Mouse (Mus musculus) adrenal gland, postnatal 14 days (tissue): Measurements from ENCODE around the gene Gpsm3. TPM values are rescaled to one million over a fixed set of nuclear protein-coding genes. Genes with fewer than 3 reads are reported as not detected.
"Not testable (repeated sequence)": the region's sequence is repeated elsewhere in the genome, so short reads cannot be mapped to it uniquely, and the experiment has no call there.

Source experiments
- DNase-seq: peaks from one replicate; pipeline ENCODE4 v3.0.0; 2021; ENCODE audit warnings: mixed read lengths
- long read RNA-seq, 2 experiments: library from polyadenylated mRNA; stranded (forward); transcript quantifications; one replicate each; pipeline ENCODE4 v2.0.0; 2021
- total RNA-seq: library from RNA; stranded (reverse); gene quantifications from 2 replicates; pipeline ENCODE4 v1.2.3, GENCODE M21; 2021

Gene Gpsm3
- 6.3 and 16.3 TPM in 2 replicates for total RNA-seq
- long read RNA-seq, experiment 1, partial matches to known transcripts, result 1 of 6 reads
- long read RNA-seq, experiment 1, other reads (novel, unspliced or antisense), result 0 of 6 reads
- long read RNA-seq, experiment 2, partial matches to known transcripts, result 0 of 3 reads
- long read RNA-seq, experiment 2, other reads (novel, unspliced or antisense), result 0 of 3 reads

DNA sequence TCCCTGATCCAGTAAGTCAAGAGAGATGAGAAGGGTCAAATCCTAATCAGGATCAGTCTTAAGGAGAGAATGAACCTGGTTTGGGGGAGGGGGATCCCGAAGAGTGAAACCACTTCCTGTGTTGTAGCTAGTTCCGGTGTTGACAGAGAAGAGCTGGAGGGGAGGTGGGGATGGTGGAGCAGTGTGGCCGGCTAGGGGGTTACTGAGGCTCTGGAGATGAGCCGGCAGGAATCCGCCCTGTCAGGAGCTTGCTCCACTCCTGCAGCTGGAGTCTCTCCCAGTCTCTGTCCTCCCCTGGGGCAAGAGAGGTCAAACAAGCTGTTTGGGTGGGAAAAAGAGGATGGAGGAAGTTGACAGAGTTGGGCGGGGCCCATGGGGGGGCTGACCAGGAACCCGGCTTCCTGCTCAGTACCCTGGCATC is at the start of gene Gpsm3:
TSS of gene Gpsm3 (plus strand) at position 126 of the 421 bp plus-strand sequence.
- DNase-seq, result peak; percentile 62

DNA sequence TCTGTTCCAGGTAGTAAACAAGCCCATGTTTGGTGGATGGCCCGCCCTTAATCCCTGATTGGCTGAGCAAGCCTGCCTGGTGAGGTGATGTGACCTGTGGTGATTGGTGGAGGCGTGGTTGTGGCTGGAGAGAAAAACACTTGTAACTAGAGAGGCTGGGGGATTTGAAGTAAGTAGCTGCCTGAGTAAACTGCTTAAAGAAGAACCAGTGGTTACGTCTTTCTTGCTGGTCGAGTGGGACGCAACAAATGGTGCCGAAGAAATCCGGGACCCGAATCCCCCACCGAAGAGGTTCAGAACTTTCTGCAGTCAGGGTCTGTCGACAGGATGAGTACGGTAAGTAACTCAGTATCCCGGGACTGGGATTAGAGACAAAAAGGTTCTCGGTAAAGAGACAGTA is 46.0 kb upstream of the Gpsm3 start:
- DNase-seq, result not testable (repeated sequence)

DNA sequence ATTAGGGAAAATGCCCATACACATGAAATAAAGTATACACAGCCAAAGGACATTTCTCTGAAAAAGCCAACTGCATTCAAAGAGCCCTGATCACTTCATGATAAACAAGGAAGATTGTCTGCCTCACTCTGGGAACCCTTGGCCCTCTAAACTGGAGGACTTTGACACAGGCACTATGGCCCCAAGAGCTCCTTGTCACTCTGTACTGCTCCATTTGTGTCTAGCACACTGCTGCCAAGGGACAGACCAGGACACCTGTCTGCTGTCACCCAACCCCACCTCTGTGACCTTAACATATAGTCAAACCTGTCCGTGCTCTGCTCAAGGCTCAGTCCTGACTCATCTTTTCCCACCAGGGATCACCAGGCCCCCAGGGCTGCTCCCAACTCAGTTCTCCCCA is 42.8 kb upstream of the Gpsm3 start:
- DNase-seq, result no peak

DNA sequence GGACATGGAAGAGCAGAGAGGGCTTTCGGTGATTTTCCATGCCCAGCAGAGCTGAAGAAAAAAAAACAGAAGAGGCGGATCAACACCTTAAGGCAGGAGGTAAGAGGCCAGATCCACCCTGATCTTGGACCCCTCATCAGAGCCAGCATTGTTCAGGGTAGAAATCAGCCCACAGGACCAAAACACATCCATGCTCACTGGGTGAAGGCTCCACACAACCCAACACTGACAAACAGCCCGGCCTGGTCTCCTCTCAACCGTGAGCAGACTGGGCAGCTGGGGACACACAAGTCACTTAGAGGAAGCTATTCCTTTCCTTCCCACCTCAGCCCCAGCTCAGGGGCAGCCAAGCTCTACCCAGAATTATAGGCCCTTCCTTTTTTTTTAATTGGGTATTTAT is 42.0 kb upstream of the Gpsm3 start:
- DNase-seq, result no peak

DNA sequence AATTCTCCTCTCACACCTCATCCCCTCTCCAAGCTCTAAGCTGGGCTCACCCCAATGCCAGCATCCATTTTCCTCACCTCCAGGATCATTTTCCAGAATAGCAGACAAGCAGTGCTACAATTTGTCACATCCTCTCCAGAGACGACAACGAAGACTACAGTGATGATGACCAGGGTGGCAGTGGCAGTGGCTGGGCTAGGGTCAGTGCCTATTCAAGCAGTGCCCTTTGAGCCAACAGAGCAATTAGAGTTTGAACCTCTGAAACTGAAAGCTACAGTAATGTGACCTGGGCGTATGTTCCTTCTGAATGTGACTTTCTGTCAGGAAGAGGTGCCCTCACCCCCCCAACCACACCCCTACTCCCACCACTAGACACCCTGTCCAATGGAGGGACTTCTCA is 40.5 kb upstream of the Gpsm3 start:
- no peak for DNase-seq

DNA sequence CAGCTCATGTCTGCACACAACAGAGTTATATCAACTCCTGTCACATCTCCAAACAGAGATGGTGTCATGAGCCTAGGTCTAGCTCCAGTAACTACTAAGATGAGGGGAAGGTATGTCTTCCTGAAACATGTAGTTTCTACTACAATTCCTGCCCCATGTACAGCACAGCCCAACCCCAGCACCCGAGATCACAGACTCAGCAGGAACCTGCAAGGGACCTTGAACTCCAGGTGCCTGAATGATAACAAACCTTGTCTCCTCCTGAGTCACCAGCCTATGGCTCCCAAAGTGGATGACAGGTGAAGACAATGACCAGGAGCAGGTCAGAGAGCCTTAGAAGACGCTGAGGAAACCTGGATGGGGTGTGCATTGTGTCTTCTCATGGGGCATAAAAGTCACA is 39.8 kb upstream of the Gpsm3 start:
- no peak for DNase-seq

DNA sequence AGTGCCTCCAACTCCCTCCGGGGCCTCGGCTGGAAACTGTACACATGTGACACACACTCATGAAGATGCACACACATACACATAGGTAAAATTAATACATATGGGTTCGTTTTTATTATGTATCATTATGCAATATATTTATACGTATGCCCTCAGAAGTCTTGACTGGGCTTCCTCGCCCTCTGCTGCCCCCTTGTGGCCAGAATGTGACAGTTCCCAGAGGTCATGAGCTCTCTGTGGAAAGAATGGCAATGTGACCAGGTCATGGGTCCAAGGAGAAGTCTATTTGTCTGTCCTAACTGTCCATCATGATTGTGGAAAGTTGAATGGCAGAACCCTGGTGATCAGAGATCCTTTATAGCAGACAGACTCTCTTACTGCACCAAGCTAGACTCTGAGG is 34.1 kb upstream of the Gpsm3 start:
- peak; percentile 91 for DNase-seq

DNA sequence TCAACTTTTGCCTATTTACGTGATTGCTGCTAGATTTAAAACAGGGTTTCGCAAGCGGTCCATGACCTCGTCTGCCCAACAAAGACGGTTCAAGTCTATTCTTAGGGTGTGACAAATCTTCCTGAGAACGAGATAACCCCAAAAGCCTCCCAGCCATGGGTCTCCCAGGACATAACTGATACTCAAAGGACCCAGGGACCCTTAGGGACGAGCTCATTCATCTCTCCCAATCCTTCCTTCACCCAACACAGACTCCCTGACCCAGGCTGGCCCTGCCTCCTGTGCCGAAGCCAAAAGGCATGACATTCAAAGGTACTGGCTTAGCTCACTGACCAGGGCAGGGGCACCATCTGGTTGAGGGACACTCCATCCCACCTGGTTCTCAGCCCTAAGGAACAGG is 33.2 kb upstream of the Gpsm3 start:
- no peak for DNase-seq

DNA sequence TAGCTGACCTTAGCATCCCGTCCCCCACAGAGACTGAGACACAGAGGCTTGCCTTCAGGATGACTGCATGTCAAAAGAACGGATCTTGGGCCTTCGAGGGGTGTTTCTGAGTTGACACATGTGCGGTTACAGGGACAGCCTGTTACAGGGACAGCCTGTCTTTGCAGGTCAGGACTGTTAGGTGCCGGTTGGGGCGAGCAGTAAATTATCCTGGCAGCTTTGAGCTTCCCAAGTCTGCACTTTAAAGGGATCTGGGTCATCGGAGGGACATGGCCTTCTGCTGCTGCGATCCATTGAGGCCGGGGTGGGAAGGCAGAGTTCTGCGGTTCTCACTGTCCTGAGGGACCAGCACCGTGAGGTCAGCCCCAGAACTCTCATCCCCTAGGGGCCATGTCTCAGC is 32.2 kb upstream of the Gpsm3 start:
- no peak for DNase-seq

DNA sequence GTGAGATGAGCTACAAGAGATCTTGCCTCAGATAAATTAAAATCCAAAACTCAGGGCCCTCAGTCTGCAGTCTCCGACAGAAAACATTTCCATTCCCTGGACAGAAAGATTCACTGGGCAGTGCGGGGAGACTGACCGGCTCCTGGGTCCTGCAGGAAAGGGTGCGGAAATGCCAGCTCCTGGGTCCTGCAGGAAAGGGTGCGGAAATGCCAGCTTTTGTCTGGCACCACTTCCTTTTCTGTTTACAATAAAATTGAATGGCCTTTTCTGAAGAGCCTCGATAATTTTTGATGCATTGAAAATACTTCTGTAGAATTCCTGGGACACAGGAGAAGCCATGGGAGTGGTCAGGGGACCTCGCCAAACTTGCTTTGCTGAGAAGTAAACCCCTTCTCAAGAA is 30.5 kb upstream of the Gpsm3 start:
- DNase-seq, result no peak

DNA sequence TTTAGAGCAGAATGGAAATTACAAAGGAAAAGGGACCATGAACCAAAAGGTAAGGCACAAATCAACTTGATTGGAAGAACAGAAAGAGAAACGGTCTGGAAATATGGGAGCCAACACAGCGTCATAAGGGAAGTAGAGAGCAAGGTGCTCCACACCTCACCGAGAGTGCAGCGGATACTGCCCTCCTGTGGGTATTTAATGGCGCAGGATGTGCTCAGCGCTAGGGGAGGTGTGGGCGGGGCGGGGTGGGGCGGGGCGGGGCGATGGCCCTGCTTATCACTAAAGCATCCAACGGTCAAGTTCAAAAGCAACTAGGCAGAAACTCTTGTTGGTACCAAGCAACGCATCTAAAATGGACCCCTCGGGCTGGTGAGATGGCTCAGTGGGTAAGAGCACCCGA is 29.7 kb upstream of the Gpsm3 start:
- no peak for DNase-seq

DNA sequence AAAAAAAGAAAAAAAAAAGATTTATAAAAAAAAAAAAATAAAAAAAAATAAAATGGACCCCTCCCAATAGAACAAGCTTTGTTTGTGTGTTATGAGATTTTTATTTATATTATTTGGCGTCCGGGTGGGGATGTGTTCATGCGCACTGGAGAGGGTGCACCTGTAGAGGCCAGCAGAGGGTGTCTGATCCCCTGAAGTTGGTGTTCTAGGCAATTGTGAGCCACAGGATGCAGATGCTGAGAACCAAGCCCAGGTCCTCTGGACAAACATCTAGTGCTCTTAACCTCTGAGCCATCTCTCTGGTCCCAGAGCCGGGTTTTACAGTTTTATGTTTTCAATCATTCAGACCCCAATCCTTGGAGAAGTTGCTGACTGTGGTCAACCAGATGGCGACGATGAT is 29.2 kb upstream of the Gpsm3 start:
- no peak for DNase-seq

DNA sequence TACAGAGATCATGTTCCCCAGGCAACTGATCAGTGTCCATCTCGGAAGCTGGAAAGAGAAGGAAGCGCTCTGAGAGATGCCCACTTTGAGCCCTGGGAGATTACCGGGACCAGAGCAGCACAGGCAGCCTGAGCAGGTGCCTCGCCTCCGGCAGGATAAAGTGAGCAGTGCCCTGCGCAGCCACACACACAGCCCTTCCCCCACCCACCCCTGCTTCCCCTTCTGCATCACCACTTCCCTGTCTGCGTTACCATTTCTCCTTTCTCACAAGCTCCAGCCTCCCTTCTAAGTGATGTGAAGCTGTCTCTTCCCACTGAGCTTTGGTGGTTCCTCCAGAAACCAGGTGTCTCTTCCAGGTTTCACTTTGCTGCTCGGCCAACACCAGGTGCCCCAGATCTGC is 28.4 kb upstream of the Gpsm3 start:
- DNase-seq, result no peak

DNA sequence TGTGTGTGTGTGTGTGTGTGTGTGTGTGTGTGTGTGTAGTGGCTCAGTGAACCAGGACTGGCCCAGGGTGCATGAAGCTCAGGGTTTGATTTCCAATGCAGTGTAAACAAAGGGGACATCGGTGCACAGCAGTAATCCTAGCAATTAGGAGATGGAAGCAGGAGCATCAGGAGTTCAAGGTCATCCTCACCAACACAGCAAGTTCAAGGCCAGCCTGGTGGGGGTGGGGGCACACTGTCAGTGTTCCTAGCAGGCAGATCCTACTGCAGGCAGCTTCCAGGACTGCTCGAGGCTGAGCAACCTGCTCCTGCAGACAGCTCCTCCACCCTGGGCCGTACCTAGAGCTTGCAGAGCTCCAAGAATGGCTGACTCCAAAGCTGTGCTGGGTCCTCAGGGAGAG is 27.0 kb upstream of the Gpsm3 start:
- no peak for DNase-seq

DNA sequence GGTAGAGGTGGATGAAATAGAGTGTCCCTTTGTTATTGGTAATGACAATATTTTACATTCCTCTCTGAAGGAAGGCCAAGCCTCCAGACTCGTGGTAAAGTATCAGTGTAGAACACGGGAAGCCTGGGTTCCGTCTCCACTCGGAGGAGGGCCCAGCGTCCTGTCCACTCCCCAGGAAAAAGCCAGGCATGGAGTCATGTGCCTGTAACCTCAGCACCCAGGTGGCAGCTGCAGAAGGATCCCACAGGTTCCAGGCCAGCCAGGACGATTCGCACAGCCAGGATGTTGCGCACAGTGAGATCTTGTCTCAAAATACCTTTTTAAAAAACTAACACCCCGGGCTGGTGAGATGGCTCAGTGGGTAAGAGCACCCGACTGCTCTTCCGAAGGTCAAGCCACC is 26.3 kb upstream of the Gpsm3 start:
- DNase-seq, result no peak

DNA sequence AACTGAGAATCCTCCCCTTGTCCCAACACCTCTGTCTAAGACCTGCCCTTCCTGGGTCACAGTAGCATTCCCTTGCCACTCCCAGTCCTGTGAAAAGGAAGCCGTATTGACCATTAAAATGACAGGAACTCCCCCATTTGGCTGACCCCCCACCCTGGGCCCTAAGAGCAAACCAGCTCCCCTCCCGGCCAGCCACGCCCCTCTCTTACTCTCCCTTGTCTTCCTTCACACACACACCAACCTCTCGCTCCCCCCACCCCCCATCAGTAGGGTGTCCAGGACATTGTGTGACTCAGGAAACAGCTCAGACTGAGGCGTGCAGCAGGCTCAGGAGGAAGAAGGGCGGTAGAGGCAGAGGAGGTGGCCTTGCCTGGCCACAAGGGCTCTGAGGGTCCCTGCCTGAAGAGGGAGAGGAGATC is 25.6 kb upstream of the Gpsm3 start, which contains the start of gene Notch4:
TSS of gene Notch4 (plus strand) at position 266 of the 419 bp plus-strand sequence.
- peak; percentile 64 for DNase-seq

DNA sequence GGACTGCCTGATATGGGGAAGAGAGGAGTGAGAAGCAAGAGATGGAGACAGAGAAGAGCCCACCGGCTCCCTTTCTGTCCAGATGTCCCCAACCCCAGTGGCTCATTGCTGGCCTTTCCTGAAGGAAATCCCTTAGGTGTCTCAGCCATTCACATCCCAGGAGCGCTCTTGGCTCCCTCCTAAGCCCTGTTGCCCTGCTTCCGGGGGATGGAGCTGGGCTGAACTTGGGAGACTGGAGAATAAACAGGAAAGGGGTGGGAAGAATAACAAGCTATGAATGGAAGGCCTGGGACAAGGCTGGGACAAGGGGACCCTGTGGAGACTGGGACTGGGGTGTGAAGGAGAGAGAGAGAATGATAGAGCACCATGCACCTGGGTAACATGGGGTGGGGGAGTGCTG is 24.8 kb upstream of the Gpsm3 start:
- peak; percentile 54 for DNase-seq

DNA sequence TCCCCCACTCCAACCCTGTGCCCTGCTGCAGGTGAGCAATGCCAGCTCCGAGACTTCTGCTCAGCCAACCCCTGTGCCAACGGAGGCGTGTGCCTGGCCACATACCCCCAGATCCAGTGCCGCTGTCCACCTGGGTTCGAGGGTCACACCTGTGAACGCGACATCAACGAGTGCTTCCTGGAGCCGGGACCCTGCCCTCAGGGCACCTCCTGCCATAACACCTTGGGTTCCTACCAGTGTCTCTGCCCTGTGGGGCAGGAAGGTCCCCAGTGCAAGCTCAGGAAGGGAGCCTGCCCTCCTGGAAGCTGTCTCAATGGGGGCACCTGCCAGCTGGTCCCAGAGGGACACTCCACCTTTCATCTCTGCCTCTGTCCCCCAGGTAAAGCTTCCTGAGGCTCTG is 22.3 kb upstream of the Gpsm3 start:
- DNase-seq, result no peak

DNA sequence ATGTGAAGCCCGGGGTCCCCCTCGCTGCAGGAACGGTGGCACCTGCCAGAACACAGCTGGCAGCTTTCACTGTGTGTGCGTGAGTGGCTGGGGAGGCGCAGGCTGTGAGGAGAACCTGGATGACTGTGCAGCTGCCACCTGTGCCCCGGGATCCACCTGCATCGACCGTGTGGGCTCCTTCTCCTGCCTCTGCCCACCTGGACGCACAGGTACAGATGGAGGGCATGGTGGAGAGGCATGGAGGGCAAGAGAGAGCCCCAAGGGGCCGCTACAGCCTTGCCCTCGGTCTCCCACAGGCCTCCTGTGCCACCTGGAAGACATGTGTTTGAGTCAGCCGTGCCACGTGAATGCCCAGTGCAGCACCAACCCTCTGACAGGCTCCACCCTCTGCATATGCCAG is 21.2 kb upstream of the Gpsm3 start:
- no peak for DNase-seq

DNA sequence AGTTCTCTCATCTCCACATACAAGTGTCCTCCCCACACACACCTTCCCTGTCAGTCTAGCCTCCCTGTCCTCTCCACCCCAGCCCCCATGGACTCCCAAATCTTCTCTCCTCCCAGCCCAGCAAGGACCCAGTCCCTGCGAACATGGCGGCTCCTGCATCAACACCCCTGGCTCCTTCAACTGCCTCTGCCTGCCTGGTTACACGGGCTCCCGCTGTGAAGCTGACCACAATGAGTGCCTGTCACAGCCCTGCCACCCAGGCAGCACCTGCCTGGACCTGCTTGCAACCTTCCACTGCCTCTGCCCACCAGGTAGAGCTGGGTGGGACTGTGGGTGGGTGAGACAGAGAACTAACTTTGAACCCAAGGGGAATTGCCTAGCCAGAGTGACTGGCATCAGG is 19.7 kb upstream of the Gpsm3 start:
- DNase-seq, result no peak

DNA sequence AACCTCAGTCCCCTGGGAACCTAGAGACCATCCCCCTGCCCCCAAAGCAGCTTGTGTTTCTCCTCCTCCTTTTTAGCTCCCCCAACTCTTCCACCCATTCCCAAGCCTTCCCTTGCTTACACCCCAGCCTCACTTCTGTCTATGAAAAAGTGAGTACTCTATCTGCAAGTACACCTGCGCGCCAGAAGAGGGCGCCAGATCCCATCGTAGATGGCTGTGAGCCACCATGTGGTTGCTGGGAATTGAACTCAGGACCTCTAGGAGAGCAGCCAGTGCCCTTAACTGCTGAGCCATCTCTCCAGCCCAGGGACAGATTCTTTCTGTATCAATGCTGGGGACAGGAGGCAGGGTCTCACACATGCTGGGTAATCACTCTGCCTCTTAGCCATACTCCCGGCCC is 17.7 kb upstream of the Gpsm3 start:
- DNase-seq, result peak; percentile 40

DNA sequence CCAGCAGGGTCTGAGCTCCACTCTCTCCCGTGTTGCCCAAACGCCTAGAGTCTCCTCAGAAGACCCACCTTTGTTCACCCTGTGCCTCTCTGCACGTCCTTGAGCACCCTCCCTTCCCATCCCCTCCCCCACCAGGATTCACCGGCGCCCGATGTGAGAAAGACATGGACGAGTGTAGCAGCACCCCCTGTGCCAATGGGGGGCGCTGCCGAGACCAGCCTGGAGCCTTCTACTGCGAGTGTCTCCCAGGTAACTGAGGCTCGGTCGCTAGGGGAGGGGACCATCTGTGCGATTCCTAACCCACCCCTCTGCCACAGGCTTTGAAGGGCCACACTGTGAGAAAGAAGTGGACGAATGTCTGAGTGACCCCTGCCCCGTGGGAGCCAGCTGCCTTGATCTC is 17.2 kb upstream of the Gpsm3 start:
- peak; percentile 34 for DNase-seq

DNA sequence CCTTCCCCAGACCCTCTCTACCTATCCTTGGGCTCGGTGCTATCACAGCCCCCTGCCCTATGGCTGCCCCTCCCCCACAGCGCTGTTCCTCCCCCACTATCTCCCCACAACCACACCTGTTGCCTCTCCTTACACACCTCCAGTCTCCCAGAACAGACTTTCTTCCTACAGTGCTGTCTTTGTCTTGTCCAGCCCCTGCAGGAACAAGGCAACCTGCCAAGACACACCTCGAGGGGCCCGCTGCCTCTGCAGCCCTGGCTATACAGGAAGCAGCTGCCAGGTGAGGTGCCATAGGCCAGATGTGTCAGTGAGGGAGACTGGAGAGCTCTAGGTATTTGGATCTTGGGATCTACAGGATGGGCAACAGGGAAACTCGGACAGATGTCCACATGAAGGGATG is 13.0 kb upstream of the Gpsm3 start:
- no peak for DNase-seq

DNA sequence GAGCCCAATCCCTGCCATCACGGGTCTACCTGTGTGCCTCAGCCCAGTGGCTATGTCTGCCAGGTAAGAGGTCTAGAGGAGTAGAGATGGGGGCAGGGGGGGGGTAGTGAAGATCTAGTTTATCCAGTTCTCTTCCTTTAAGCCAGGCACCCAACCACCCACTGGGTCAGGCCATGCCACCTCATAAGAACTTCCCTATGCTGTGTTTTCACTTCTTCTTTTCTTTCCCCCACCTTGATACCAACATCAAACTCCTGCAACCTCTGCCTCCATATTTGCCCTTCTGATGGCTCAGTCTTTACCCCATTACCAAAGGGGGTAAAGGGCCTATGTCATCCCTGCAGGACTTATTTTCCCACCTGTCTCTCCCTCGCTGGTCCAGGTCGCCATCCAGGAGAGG is 11.5 kb upstream of the Gpsm3 start:
- no peak for DNase-seq

DNA sequence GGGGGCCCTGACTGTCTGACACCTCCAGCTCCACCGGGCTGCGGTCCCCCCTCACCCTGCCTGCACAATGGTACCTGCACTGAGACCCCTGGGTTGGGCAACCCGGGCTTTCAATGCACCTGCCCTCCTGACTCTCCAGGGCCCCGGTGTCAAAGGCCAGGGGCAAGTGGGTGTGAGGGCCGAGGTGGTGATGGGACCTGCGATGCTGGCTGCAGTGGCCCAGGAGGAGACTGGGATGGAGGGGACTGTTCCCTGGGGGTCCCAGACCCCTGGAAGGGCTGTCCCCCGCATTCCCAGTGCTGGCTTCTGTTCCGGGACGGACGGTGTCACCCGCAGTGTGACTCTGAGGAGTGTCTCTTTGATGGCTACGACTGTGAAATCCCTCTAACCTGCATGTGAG is 7.1 kb upstream of the Gpsm3 start:
- DNase-seq, result no peak
